Mouse (Mus musculus) heart, adult 11 months (tissue): ENCODE measurements around the gene Bcl2l14.

Source experiments
- DNase-seq: peaks from one replicate; pipeline ENCODE4 v3.0.0; 2022

The Bcl2l14 gene

DNA sequence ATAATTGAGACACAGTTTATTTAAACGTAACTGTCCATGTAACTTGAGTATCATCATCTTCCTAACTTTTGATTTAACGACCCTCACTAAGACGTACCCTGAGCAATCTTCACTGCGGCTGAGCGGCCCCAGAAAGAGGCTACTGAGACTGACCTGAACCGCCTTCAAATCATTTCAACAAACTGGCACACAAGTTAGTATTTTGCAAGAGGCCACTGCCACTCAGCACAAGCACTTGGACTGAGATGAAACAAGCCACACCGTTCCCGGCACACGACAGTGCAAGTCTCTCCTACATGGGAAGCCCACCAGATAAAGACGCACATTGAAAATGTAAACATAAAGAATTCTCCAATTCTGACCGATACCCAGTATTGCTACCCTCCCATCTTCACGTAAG lies 52.3 kb downstream of the Bcl2l14 start:
- no peak for DNase-seq

DNA sequence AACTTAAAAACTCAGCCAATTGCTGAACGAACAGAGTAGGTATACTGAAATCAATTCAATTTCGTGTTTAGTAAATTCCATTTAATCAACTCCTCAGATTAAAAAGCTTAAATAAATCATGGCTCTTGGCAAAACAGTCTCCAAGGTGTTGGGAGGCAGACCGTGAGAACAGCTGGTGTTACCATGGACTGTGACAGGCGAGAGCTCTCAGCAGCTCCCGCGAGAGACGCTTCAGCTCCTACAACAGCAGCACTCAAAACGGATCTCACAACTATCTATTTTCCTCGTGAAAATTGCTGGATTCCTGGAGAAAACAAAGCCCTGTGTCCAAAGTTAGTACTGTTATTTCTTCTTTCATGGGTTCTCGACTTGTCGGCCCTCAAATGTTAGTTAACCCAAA lies 53.8 kb downstream of the Bcl2l14 start:
- no peak for DNase-seq

DNA sequence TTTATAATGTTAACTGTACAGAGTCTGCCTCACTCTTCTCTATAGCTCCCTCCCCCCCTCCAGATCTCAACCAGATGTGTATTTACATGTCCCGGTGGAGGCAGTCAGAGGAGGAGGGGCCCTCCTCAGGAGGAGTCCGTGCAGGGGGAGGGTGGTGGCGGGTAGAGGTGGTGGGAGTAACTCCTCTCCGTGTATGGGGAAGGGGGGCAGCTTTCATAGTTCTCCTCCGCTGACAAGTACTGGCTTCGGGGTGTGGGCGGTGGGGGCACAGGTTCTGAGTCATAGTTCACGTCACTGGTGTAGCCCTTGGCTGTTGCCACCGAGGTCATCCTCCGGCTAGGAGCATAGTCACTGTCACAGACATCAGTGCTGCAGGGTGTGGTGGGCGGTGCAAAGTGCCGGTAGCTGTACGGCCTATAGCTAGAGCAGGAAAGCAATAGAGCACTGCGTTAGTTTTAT lies 54.6 kb downstream of the Bcl2l14 start:
- DNase-seq: peak; percentile 94

- DNase-seq: no peak
Observed at GRCm38 (mm10) chr6:134454093-134454492, 58.0 kb downstream of the Bcl2l14 start.

DNA sequence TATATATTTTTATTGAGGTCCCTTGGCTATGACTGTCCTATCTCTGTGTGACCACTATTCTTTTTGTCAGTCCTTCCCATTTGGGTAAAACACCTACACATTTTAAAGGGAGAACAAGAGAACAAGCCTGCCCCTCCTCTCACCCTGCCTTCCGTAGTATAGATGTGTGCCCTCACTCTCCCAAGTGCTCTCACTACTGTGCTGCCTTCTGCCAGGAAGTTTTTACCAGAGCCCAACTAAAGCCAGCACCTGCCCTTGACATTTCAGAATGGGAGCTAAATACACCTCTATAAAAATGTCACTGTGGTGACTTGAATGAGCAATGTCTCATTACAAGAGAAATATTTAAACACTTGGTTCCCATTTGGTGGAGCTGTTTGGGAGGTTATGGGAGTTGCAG lies 62.3 kb downstream of the Bcl2l14 start:
- DNase-seq: peak; percentile 56

- DNase-seq: no peak
Observed at GRCm38 (mm10) chr6:134461175-134461574, 65.1 kb downstream of the Bcl2l14 start.

DNA sequence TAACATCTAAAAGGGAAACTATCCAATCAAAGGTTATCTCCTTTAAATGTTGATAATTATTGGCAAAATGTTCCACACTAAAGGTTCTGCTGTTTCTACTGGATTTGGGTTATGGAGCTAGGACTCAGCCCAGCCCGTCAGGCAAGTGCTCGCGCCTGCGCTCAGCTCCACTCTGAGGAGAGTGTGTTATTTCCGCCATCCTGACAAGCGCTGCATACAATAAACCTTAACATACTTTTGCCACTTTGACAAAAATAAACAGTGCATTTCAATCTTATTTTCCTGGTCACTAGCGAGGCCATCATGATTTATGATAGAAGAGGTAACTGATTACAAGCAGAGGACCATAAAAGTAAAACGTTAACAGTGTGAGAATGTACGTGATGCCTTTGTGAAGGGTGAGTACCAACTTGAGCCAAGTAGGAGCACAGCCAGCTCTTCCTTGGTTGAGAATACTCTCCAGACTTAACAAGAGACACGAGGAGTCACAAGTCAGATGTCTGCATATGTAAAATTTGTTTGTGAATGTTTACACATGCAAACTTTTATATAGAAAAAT lies 70.6 kb downstream of the Bcl2l14 start:
- no peak for DNase-seq

GRCm38 (mm10) chr6:134469297-134469696 lies 73.2 kb downstream of the Bcl2l14 start:
- no peak for DNase-seq

GRCm38 (mm10) chr6:134470857-134471256 lies 74.7 kb downstream of the Bcl2l14 start:
- DNase-seq: peak; percentile 97

GRCm38 (mm10) chr6:134473143-134473561 lies 77.0 kb downstream of the Bcl2l14 start:
- DNase-seq: peak; percentile 92

- no peak for DNase-seq
Observed at GRCm38 (mm10) chr6:134479481-134479880, 83.4 kb downstream of the Bcl2l14 start.

DNA sequence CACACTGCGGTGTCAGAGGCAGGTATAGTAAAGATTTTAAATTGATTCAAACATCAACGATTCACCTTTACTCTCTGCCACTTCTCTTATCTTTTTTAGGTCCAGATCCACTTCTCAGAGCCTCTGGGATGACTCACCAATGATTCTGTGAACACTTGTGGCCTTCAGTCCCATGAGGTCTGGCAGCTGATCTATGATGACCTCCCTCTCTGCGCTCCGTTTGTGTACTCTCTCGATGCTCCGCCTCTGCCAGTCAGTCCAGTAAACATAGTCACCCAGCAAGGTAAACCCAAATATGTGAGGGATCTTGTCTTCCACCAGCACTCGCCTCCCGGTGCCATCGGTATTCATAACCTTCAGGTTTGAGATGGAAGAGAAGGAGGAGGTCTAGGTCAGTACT lies 90.2 kb downstream of the Bcl2l14 start:
- DNase-seq: no peak
